Mouse (Mus musculus) kidney, postnatal 0 days (tissue): ENCODE measurements at regions not wholly inside any gene's neighbourhood (a gene's known extent, or its start where the extent isn't known, plus 50 kb on each side); places are given as distances from the start of the nearest gene placed in this dataset.

Experiments
- ATAC-seq: fragments of 200-750 bp; cut with Nextera tagmentation; replicated peaks from 2 replicates; pipeline ENCODE4 v1.8.0; 2017; ENCODE audit warnings: low read depth, moderate number of reproducible peaks, moderate TSS enrichment, moderate library complexity; ENCODE audit not compliant: low FRiP score
- DNase-seq: peaks from one replicate; pipeline ENCODE4 v3.0.0-alpha.2; 2016; ENCODE audit warnings: low spot score
- H3K27ac ChIP-seq: fragments of 300-500 bp; sonication (generic); 2 replicates; pipeline ENCODE4 v1.5.1; 2014; ENCODE audit warnings: mild to moderate bottlenecking
- H3K27me3 ChIP-seq: fragments of 300-500 bp; sonication (generic); 2 replicates; pipeline ENCODE4 v1.6.1; 2014; ENCODE audit warnings: low read length, mixed read lengths; ENCODE audit not compliant: insufficient read depth
- H3K36me3 ChIP-seq: fragments of 300-500 bp; sonication (generic); 2 replicates; pipeline ENCODE4 v1.6.1; 2014; ENCODE audit warnings: low read length, mixed read lengths; ENCODE audit not compliant: insufficient read depth
- H3K4me1 ChIP-seq: fragments of 300-500 bp; sonication (generic); replicated peaks from 2 replicates; pipeline ENCODE4 v1.6.1; 2014; ENCODE audit warnings: antibody characterized with exemption, low read length, mixed read lengths; ENCODE audit not compliant: insufficient read depth
- H3K4me2 ChIP-seq: fragments of 300-500 bp; sonication (generic); 2 replicates; pipeline ENCODE4 v1.6.1; 2014; ENCODE audit warnings: mild to moderate bottlenecking, low read length, moderate library complexity, mixed read lengths
- H3K4me3 ChIP-seq: fragments of 300-500 bp; sonication (generic); replicated peaks from 2 replicates; pipeline ENCODE4 v1.5.1; 2014; ENCODE audit warnings: low read depth, low read length
- H3K9ac ChIP-seq: fragments of 300-500 bp; sonication (generic); 2 replicates; pipeline ENCODE4 v1.6.1; 2014; ENCODE audit warnings: low read depth, low read length
- H3K9me3 ChIP-seq: fragments of 300-500 bp; sonication (generic); replicated peaks from 2 replicates; pipeline ENCODE4 v1.6.1; 2016; ENCODE audit warnings: low read length, inconsistent platforms, mixed read lengths
- CTCF ChIP-seq: IDR thresholded peaks from 2 replicates; pipeline ENCODE4 v1.5.1; 2016; ENCODE audit warnings: antibody characterized with exemption, low read depth, mild to moderate bottlenecking, moderate library complexity
- WGBS: fragments of 180-500 bp; shearing (Covaris S2); extraction: QIAGEN DNeasy Blood & Tissue Kit; methylation state at CpG from one replicate; pipeline ENCODE4 v1.1.7; 2014; 5-methylcytosine and 5-hydroxymethylcytosine counted together

GRCm38 (mm10) chr12:77976952-77977351 lies 217.1 kb upstream of the Gm6657 start:
- Histone ChIP-seq H3K4me1 (no peaks in the 10 kb centered on the region), H3K4me2 (no peak overlapping the region)

DNA sequence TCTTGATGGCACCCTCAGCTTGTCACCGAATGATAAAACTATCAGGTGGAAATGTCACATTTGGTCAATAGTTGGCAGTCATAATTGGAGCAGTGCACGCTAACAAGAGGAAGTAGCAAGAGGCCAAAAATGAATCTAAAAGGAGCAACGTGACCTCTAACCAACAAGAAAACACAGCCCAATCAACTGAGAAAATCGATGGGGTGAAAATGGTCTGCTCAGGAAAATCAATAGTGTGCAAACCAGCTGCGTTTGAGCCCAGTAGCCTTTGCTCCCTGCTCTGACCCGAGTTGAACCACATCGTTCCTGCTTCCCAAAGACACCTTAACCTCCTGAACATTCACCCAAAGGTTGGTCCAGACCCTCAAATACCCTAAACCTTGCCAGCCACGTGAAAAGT lies 207.3 kb upstream of the Gm6657 start:
- no peak overlapping the region for H3K4me3 ChIP-seq
- WGBS = 71% methylated on average over 8 of the region's 8 CpGs

More at GRCm38 (mm10) chr12:77976952-77977351, 217.1 kb upstream of the Gm6657 start:
- Histone ChIP-seq H3K27ac (no peak overlapping the region), H3K9me3 (no peaks in the 10 kb centered on the region), H3K36me3 (no peaks in the 10 kb centered on the region), H3K27me3 (no peaks in the 10 kb centered on the region), H3K9ac (no peak overlapping the region), H3K4me3 (no peak overlapping the region)
- WGBS = 85% methylated on average over 2 of the region's 2 CpGs
- no peak for ATAC-seq
- DNase-seq = no peak
- TF ChIP-seq CTCF = no peak

DNA sequence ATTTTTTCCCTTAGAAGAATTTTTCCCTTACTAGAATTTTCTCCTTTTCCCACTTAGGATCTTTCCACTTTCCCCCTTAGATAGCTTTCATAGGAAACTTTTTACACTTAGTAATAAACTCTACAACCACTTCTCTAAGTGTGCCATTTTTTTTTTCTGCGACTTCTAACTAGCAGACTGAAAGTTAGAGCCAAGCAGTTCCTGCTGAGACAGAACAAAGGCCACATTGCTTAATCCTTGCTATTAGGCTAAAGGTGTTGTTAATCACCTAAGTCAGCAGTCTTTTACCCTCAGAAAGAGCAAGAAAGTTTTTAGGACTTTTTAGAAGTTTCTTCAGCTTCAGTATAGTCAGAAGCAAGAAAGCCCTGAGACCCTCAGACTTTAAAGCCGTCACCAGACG lies 204.3 kb upstream of the Gm6657 start:
- Histone ChIP-seq H3K36me3 (no peaks in the 10 kb centered on the region), H3K9me3 (no peaks in the 10 kb centered on the region), H3K4me3 (no peak overlapping the region), H3K9ac (no peak overlapping the region), H3K4me1 (no peaks in the 10 kb centered on the region), H3K27ac (no peak overlapping the region), H3K4me2 (no peak overlapping the region), H3K27me3 (no peaks in the 10 kb centered on the region)
- ATAC-seq (no peak), DNase-seq (no peak)
- WGBS = 49% methylated on average over 3 of the region's 3 CpGs
- TF ChIP-seq CTCF = no peak

More for the DNA sequence above, 207.3 kb upstream of the Gm6657 start:
- Histone ChIP-seq H3K9ac (no peak overlapping the region), H3K4me2 (no peak overlapping the region), H3K27ac (no peak overlapping the region), H3K27me3 (no peaks in the 10 kb centered on the region), H3K9me3 (no peaks in the 10 kb centered on the region), H3K4me1 (no peaks in the 10 kb centered on the region), H3K36me3 (no peaks in the 10 kb centered on the region)
- ATAC-seq = no peak
- no peak for TF ChIP-seq CTCF
- no peak for DNase-seq

DNA sequence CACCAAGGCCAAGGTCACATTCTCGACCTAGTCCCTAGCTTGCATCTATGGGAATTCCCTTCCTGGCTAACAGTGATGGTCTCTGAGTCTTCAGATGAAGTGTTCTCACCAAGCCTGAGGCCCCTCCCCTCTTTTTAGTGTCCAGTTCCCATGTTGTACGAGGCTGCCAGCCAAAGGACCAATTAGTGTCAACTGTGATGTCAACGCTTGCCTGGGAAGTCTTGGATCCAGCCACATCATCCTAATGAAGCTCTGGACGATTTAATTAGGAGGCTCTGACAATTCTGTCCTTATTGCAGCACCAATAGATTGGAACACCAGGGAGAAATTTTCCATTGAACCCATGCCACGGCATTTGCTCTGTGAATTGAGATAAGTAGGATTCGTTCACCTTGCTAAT lies 202.4 kb upstream of the Gm6657 start:
- 70% methylated on average over 6 of the region's 6 CpGs for WGBS
- Histone ChIP-seq H3K9ac (no peak overlapping the region), H3K36me3 (no peaks in the 10 kb centered on the region), H3K27ac (no peak overlapping the region), H3K4me3 (no peak overlapping the region), H3K27me3 (no peaks in the 10 kb centered on the region), H3K4me1 (no peaks in the 10 kb centered on the region), H3K9me3 (no peaks in the 10 kb centered on the region), H3K4me2 (no peak overlapping the region)
- ATAC-seq (no peak), DNase-seq (no peak)
- no peak for TF ChIP-seq CTCF

GRCm38 (mm10) chr12:77994176-77994575 lies 199.9 kb upstream of the Gm6657 start:
- ATAC-seq = no peak
- DNase-seq = no peak
- no peak overlapping the region for H3K27ac ChIP-seq
- H3K4me1 ChIP-seq = no peaks in the 10 kb centered on the region
- H3K36me3 ChIP-seq = no peaks in the 10 kb centered on the region
- H3K9me3 ChIP-seq = no peaks in the 10 kb centered on the region
- H3K9ac ChIP-seq = no peak overlapping the region
- TF ChIP-seq CTCF = no peak
- H3K4me3 ChIP-seq = no peak overlapping the region
- 76% methylated on average over 5 of the region's 5 CpGs for WGBS
- H3K4me2 ChIP-seq = no peak overlapping the region
- H3K27me3 ChIP-seq = no peaks in the 10 kb centered on the region

GRCm38 (mm10) chr12:77997916-77998315 lies 196.1 kb upstream of the Gm6657 start:
- no peaks in the 10 kb centered on the region for H3K27me3 ChIP-seq
- 89% methylated on average over 1 of the region's 1 CpGs for WGBS

GRCm38 (mm10) chr12:78000401-78000800 lies 193.6 kb upstream of the Gm6657 start:
- Histone ChIP-seq H3K4me2 (no peak overlapping the region), H3K4me1 (no peaks in the 10 kb centered on the region), H3K27ac (no peak overlapping the region), H3K27me3 (no peaks in the 10 kb centered on the region), H3K9ac (no peak overlapping the region), H3K36me3 (no peaks in the 10 kb centered on the region), H3K4me3 (no peak overlapping the region), H3K9me3 (no peaks in the 10 kb centered on the region)
- DNase-seq = no peak
- 84% methylated on average over 3 of the region's 3 CpGs for WGBS
- no peak for TF ChIP-seq CTCF
- ATAC-seq = no peak

More at GRCm38 (mm10) chr12:77997916-77998315, 196.1 kb upstream of the Gm6657 start:
- no peak overlapping the region for H3K4me2 ChIP-seq
- ATAC-seq (no peak), DNase-seq (no peak)
- no peak overlapping the region for H3K27ac ChIP-seq
- no peak overlapping the region for H3K9ac ChIP-seq
- TF ChIP-seq CTCF = no peak
- H3K9me3 ChIP-seq = no peaks in the 10 kb centered on the region
- H3K36me3 ChIP-seq = no peaks in the 10 kb centered on the region
- no peaks in the 10 kb centered on the region for H3K4me1 ChIP-seq
- H3K4me3 ChIP-seq = no peak overlapping the region
